Mouse (Mus musculus): Measurements from ENCODE around the gene Fam83e.

DNA sequence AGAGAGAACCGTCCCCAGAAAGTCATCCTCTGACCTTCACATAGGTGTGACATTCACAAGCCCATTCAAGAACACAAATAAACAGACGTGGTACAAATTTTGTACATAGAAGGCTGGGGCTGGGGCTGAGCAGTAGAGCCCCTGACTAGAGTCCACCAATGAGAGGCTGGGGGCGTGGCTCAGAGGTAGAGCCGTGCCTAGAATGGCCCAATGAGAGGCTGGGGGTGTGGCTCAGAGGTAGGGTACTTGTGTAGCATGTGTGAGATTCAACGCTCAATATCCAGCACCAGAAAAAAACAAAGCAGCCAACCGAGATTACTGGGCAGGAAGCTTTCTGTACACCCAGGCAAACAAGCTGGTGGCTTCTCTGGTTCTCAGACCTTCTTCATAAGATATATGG is 34.7 kb downstream of the Fam83e start:
- TF ChIP-seq IRF4 (IDR thresholded peaks at IDR 0.05; ENCODE audit: low read depth, low read length) (no peak), USF1 (IDR thresholded peaks at IDR 0.05; ENCODE audit: low read depth, low read length) (no peak), CTCF (conservative IDR thresholded peaks at IDR 0.05 in 1 of 2, IDR thresholded peaks at IDR 0.05 in 1 of 2; ENCODE audit: low read depth in 2 of 2, low read length in 2 of 2) (no peak), ZNF384 (IDR thresholded peaks at IDR 0.05; ENCODE audit: low read depth, low read length) (no peak), POLR2A (IDR thresholded peaks at IDR 0.05; ENCODE audit: low read depth, low read length) (no peak)
